Mouse (Mus musculus) lung, adult 2 months (tissue): ENCODE measurements around the gene Tpgs1.

ENCODE experiments used
- CTCF ChIP-seq: fragments of 200-500 bp; IDR thresholded peaks from 2 replicates; pipeline ENCODE4 v1.5.1; 2011; ENCODE audit warnings: mild to moderate bottlenecking, low read length, control low read depth; ENCODE audit not compliant: insufficient read depth
- POLR2A ChIP-seq: fragments of 200-500 bp; IDR thresholded peaks from 2 replicates; pipeline ENCODE4 v1.6.1; 2011; ENCODE audit warnings: low read depth, mild to moderate bottlenecking, control low read depth, low read length, borderline replicate concordance; ENCODE audit errors: extremely low read depth

DNA sequence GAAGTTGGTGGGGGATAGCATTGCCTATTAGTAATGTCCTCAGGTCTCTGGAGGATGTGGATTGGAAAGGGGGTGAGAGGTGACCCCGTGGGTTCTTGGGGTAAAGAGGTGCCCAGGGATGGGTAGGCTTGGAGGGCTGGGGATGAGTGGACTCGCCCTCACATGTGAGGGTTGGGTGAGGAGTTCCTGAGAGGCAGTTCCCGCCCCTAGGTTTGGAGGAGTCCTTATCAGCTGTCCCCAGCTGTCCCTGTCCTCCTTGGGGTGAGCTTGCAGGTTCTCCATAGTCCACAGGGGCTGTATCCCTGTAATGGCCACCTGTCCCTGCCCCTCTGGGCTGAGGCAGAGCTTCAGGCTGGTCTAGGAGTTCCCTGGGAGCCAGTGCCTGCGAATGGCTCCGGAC is 36.8 kb downstream of the Tpgs1 start:
- TF ChIP-seq CTCF, result no peak
- no peak for TF ChIP-seq POLR2A
